Mouse (Mus musculus): ENCODE data around the gene Zfp113.
A peak's percentile ranks its signal among the peaks of the same experiment; 100 is the strongest.

DNA sequence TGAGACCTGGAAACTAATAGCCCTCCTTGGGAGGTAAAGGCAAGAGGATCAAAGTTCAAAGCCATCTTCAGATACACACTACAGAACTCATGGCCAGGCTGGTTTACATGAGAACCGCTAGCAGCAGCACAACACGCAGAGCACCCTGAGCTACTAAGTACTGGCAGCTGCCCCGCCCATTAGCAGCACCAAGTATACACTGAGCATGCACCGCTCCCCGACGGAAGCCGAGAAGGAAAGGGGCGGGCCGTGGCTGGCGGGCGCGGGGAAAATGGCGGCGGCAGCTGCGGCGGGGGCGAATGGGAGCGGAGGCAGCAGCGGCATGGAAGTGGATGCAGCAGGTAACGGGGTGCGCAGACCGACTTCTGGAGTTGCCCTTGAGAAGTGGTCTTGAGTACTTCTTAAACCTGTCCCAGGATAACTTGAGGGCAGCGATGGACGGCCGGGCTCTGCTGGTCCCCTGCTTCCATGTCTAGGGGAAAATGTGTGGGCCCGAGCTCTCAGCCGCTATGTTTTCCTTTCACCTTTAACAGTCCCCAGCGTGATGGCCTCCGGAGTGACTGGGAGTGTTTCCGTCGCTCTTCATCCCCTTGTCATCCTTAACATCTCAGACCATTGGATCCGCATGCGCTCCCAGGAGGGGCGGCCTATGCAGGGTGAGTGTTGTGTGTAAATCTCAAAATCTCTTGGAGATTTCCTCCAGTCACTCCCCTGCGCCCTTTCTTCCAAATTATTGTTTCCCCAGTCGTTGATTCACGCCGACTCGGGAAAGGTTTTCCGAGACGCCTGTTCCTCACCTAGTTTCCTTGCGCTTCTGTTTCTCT is 5.5 kb upstream of the Zfp113 start, which contains the start of gene Cops6:
- TF ChIP-seq CTCF (conservative IDR thresholded peaks at IDR 0.05 in 1 of 2, IDR thresholded peaks at IDR 0.05 in 1 of 2; ENCODE audit: low read depth in 2 of 2, low read length in 2 of 2) (no peak), ZNF384 (IDR thresholded peaks at IDR 0.05; ENCODE audit: low read depth, low read length) (no peak), KAT2A (IDR thresholded peaks at IDR 0.05; ENCODE audit: insufficient replicate concordance, low read length) (peak; percentile 91; the same call in 1 of the 2 replicates), TCF12 (IDR thresholded peaks at IDR 0.05; ENCODE audit: low read depth, low read length) (peak; percentile 97), POLR2A (IDR thresholded peaks at IDR 0.05; ENCODE audit: low read depth, low read length) (peak; percentile 89), MAX (IDR thresholded peaks at IDR 0.05; ENCODE audit: low read length) (peak; percentile 74)
